Mouse (Mus musculus): ENCODE measurements around the gene Orc6.

Orc6 gene

GRCm38 (mm10) chr8:85299434-85300077 lies at the start of gene Orc6, which contains the start of gene Vps35:
Gene Orc6, plus strand, starts transcription at chr8:85299632.
Gene Vps35, minus strand, starts transcription at chr8:85299802.
- peak; percentile 94 for DNase-seq (ENCODE audit: low spot score)

- no peak for DNase-seq (ENCODE audit: low spot score)
Observed at GRCm38 (mm10) chr8:85286846-85287245, 12.6 kb upstream of the Orc6 start.

DNA sequence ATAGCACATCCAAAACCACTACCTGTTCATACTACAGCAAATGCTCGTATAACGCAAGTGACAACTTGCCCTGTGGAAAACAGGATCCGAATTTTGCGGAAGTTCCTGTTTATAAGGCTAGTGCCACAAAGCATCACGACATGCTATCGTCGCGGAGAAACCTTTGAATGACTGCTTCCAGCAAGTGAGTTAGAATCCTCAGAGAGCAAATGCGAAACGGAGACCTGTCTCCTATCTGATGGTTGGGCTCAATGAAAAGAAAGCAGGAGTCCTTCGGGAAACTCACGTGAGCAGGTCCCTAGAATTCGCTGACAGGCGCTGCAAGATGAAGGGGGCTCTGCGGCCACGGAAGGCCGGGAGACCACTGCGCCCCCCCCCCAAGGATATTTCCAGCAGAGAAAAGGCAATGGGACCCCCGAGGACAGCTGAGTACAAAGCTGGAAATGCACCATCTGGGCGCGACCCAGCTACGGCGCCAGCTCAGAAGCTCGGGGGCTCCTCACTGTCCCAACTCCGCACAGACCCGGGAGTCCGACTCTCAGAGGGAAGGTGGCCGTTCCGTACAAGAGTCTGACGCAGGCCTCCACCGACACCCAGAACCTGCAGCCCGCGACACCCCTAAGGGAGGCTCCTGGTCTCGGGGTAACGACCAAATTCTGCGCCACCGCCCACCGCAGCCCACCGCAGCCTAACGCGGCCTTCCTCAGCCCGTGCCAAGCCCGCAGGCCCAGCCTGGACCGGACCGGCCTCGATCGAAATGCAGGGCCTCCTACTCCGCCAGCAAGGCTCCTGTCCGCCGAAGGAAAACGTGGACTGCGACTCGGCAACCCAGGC lies 615 bp upstream of the Orc6 start:
- peak; percentile 14 for DNase-seq (ENCODE audit: low spot score)

GRCm38 (mm10) chr8:85301941-85302340 lies 2.5 kb downstream of the Orc6 start:
- no peak for DNase-seq (ENCODE audit: low spot score)

DNA sequence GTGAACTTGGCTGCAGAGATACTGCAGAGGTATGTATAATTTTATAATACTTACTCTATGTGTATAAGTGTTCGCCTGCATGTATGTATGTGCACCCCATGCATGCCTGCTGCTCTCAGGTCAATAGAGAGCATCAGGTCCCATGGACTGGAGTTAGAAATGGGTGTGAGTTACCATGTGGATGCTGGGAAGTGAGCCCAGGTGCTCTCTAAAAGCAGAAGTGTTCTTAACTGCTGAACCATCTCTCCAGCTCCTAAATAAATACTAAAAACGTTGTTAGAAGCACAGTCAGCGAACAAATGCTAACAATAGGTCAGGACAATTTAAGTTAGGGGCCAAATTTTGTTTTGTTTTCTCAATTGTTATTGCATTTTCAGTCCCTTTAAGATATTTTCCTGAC lies 3.5 kb downstream of the Orc6 start:
- DNase-seq (ENCODE audit: low spot score), result no peak

DNA sequence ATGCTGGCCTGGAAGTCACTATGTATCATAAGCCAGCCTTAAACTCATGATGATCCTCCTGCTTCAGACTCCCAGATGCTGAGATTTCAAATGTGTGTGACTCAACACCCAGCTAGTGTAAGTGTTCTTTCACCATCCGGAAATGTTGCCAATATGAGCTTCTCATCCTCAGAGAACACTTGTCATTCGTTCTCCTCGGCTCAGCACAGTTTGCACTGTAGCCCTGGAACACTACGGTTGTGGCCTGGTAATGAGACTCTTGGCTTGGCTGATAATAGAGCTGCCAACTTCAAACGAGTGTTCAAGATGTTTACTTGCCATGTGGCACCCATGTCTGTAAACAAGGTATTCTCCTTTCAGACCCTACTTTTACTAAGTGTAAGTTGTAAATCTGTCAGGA lies 4.1 kb downstream of the Orc6 start:
- DNase-seq (ENCODE audit: low spot score), result no peak

DNA sequence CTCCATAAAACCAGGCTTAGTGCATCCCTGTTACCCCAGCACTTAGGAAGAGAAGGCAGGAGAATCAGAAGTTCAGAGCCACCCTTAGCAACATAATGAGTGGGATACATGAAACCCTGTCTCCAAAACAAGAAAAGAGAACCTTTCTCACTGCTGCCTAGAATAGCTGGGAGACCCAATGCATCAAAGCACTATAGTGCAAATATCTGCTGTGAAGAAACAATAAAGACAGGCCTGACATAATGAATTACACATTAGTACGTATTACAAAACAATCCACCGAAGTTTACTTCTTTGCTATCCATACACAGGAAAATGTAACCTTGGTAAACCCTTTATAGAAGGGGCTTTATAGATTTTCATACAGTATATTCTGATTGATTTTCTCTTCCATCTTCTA lies 9.1 kb downstream of the Orc6 start:
- DNase-seq (ENCODE audit: low spot score), result no peak

- no peak for DNase-seq (ENCODE audit: low spot score)
Observed at GRCm38 (mm10) chr8:85311743-85312142, 12.3 kb downstream of the Orc6 start.

DNA sequence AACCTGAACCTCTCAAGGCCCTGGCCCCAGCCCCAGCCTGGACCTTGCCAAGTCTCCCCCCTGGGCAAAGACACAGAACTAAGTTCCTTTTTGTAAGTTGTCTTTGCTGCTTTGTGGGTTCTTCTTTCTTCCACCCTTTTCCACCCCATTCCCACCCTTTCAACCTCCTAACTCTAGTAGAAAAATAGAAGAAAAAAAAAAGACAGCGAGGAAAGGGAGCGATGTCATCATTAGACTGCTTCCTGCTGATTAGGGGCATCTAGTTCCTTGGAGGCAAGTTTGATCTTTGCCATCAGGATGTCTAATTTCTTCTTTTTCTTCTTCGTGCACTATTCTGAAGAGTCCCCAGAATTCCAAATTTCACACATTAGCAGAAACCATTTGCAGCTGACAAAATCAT lies 13.6 kb downstream of the Orc6 start:
- DNase-seq (ENCODE audit: low spot score), result no peak

DNA sequence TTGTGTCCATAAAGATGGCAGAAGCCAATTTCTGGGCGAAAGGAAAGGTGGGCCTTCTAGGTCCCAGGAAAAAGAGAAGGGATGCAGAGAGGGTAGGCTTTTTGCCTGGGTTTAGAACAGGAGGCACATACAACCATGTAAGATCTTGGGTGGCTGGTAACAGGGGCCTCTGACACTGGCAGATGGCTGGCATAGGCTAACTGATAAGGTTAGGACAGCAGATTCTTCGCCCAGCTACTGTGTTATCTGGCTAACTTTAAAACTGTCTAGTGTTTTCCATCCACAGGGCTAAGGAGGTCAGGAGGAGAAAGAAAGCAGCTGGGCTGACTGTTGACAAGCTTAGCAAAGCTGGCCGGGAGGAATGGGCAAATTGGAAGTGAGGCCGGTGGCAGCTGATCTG lies 19.1 kb downstream of the Orc6 start:
- no peak for DNase-seq (ENCODE audit: low spot score)

DNA sequence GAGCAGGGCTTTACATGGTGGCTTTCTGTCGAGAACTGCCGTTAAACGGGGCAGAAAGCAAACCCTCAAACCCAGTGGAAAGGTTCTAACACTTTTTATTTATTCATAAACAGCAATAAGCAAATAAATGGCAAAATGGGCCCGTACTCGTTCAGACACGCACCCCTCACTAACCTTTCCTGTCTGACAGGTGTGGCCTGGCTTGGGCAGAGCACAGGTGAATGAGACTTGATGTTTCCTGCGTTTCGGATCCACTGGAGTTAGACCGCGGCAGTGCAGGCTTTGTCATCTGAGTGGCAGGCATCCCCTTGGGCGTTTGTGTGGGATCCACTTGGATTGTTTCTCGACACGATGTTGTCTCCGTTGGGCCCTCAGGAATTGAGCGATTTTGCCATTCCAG lies 22.5 kb downstream of the Orc6 start:
- no peak for DNase-seq (ENCODE audit: low spot score)

DNA sequence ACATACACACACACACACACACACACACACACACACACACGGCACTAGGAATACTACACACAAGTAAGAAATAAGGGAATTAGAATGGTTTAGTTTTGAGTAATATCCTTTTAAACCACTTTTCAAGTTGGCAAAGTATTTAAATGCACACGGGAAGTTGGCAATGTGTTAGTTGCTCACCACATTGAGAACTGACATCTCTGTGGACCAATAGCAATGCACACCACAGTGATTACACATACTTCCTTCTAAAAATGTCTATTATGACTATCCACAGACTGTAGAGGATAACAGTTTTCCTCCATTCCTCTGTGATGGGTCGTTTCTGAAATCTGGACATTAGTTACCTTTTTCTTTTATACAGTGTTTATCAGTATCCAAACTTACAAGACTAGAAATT lies 23.7 kb downstream of the Orc6 start:
- DNase-seq (ENCODE audit: low spot score), result no peak

- DNase-seq (ENCODE audit: low spot score), result no peak
Observed at GRCm38 (mm10) chr8:85327036-85327435, 27.6 kb downstream of the Orc6 start.

GRCm38 (mm10) chr8:85329506-85329905 lies 30.1 kb downstream of the Orc6 start:
- no peak for DNase-seq (ENCODE audit: low spot score)

DNA sequence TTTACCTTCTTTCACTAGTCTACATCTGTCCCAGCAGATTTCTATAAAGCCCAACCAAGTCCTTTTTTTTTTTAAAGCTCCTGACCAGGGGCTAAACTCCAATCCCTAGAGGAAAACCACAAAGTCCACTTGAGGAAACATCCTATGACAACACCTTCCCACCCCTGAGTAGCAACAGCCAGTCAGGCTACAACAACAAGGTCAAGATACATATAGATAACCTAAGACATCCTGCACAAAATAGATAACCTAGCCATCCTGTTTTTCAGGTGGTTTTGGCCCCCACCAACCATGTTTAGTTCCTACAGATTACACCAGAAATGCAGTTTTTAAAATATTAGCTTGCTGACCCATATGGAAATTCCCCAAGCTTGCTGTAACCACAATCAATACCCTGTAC lies 35.7 kb downstream of the Orc6 start:
- no peak for DNase-seq (ENCODE audit: low spot score)

DNA sequence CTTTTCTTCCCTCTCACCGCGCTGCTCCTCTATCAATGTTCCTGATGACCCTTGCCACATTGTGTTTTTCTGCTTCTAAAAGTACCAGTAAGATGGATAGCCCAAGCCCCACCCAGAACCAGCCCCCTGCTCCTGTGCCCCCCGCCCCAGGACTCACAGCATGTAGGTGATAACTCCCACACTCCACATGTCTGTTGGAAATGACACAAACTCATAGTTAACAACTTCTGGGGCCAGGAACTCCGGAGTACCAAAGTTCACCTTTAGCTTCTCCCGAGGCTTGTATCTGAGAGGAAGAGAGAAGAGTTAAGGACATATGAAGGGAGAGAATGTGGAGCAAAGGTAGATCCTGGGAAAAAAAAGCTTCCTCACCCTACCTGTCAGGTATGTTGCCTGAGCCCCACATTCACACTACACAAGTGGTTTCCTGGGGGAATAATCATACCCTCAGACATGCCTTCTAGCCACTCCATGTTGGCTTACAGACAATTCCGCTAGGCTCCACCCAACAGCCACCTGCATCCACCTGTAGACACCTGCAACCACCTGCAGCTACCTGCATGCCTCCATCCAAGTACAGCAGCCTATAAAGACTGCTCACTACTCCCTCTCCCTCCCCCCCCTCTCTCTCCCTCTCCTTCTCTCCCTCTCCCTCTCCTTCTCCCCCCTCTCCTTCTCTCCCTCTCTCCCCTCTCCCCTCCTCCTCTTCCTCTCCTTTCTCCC lies 36.9 kb downstream of the Orc6 start:
- DNase-seq (ENCODE audit: low spot score), result no peak

- DNase-seq (ENCODE audit: low spot score), result no peak
Observed at GRCm38 (mm10) chr8:85337681-85338080, 38.2 kb downstream of the Orc6 start.

- DNase-seq (ENCODE audit: low spot score), result no peak
Observed at GRCm38 (mm10) chr8:85339871-85340573, 40.6 kb downstream of the Orc6 start.

DNA sequence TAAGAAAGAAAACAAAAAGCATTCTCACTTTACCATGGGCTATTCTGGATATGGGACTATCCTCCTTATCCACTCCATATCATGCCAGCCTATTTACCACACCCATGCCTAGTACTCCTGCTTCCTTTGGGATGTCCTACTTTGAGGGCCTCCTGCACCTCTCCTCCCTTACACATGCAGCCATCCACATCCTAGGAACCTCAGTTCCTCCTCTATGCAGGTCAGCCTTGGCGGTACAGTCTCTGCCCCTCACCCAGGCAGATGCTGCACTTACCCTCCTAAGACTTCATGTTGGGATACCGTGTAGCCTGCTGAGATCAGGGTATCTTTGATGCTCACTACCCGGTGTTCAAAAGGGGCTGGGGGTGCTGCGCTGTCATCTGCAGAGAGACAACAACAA lies 53.9 kb downstream of the Orc6 start:
- no peak for DNase-seq (ENCODE audit: low spot score)
